Mouse (Mus musculus) urinary bladder, adult 2 months (tissue): Measurements from ENCODE around the gene 2610021A01Rik. TPM values are rescaled to one million over a fixed set of nuclear protein-coding genes. Genes with fewer than 3 reads are reported as not detected.
"Not testable (repeated sequence)": the region's sequence is repeated elsewhere in the genome, so short reads cannot be mapped to it uniquely, and the experiment has no call there.

Experiments used
- DNase-seq: peaks from one replicate; pipeline ENCODE4 v3.0.0; 2022; ENCODE audit warnings: low spot score
- polyA plus RNA-seq: library from polyadenylated mRNA; depleted of rRNA; stranded (reverse); fragments of >200 nt; gene quantifications from 2 replicates; pipeline ENCODE4 v1.2.3, GENCODE M21; 2012; rRNA removed

Gene 2610021A01Rik
- 8.6 and 9.0 TPM in 2 replicates for polyA plus RNA-seq

GRCm38 (mm10) chr7:41599034-41599813, at the start of gene 2610021A01Rik:
Gene 2610021A01Rik, plus strand, starts transcription at chr7:41599230.
- peak; percentile 64 for DNase-seq

DNA sequence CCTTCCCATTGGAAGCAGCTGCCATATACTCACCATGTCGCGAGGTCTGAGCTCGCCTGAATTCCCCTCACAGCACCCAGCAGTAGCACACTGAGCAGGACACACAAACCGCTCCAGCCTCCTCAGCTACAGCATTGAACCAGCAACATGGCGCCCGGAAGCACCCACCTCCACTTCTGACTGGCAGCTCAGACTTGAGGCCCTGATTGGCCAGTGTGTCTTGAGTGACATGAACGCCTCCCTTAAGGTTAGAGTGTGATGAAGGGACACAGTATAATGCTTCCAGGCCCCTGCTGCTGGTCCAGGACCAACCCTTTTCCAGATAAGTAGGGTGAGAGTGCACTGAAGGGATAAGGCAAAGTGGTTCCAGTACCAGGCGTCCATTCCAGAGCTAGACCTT, 38.3 kb upstream of the 2610021A01Rik start:
- no peak for DNase-seq

DNA sequence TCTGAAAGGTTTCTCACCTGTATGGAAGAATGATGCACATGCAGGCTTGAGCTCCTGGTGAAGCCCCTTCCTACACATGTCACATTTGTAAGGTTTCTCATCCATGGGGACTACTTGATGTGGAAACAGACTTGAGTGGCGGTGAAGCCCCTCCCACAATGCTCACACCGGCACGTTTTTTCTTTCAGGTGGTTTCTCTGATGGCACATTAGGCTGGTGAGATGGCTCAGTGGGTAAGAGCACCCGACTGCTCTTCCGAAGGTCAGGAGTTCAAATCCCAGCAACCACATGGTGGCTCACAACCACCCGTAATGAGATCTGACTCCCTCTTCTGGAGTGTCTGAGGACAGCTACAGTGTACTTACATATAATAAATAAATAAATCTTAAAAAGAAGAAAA, 25.5 kb upstream of the 2610021A01Rik start, which contains the start of gene Gm6871:
Gene Gm6871 (minus strand): TSS at position 101 of the 400 bp plus-strand sequence.
- not testable (repeated sequence) for DNase-seq

DNA sequence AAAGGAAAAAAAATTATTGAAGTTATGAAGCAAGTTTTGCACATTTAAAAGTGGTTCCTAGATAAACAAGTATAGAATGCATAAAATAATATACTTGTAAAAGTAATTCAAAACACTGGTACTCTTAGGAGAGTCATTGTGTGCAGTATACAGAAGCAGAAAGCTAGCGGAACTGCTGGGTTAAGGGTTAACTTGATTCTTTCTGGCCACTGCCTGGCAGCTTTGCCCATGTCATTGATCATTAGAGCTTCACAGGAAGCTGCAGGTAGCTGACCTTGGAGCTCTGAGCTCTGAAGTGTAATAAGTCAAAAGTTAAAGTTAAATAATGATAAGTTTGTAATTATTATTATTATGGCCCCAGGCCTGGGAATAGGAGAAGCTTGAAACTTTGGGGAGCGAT, 21.1 kb upstream of the 2610021A01Rik start:
- no peak for DNase-seq

- no peak for DNase-seq
Measured at GRCm38 (mm10) chr7:41582028-41582427, 17.0 kb upstream of the 2610021A01Rik start.

DNA sequence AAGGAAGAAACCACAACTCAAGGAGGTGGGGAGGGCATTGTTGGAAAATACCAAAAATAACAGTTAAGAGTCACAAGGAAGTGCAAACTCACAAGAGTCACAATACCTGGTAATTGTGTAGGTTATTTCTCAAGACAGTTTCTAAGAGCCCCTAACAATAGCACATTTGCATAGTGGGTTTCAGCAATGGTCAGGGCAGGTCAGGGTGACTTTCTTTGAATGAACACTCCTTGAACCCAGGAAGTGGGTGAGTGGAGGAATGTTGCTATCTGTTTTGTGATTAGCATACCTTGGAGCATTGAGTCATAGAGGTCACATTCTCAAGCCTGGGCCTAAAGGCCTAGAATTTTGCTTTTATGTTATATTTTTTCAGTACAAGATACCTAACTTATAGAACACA, 11.2 kb upstream of the 2610021A01Rik start:
- DNase-seq: not testable (repeated sequence)

GRCm38 (mm10) chr7:41598615-41599014, 415 bp upstream of the 2610021A01Rik start:
- no peak for DNase-seq

GRCm38 (mm10) chr7:41599932-41600548, 1.0 kb downstream of the 2610021A01Rik start:
- DNase-seq: no peak

- DNase-seq: no peak
Measured at GRCm38 (mm10) chr7:41611654-41612053, 12.6 kb downstream of the 2610021A01Rik start.

GRCm38 (mm10) chr7:41616241-41616640, 17.2 kb downstream of the 2610021A01Rik start:
- DNase-seq: not testable (repeated sequence)

DNA sequence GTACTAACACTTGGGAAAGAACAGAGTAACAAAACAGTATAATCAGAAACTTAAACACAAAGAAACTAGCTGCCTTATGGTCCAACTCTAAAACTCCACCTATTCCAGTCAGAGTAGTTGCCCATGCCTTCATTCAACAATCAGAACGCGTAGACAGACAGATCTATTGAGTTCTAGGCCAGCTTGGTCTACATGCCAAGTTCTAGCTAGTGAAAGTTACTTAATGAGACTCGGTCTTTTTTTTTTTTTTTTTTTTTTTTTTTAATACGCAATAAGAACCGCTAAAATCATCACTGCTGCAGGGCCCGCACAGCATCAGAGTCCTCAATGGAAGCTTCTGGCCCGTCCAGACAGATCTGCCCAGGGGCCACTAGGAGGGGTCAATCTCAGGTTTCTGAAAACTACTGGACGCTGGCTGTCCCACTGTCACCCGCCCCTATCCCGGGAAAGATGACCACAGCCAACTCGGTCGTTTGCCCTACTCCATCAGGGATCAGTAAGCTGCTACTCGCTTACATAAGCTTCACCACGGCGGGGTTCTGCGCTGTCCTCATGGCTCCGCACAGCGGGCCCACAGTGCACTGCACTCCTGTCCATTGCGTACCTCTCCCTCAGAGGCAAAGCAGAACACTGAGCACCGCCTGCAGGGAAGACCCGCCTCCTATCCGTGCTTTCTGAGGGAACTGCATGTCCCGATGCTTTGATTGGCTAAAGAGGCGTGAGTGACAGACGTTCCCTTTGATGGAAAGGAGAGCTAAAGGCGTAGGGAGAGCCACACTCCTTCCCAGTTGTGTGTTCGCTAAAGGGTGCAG, 33.6 kb downstream of the 2610021A01Rik start, which contains the start of gene Zfp788:
Gene Zfp788 (plus strand): TSS at position 795 of the 812 bp plus-strand sequence.
- DNase-seq: no peak

- DNase-seq: peak; percentile 72
Measured at GRCm38 (mm10) chr7:41633221-41633984, 34.4 kb downstream of the 2610021A01Rik start.

- not testable (repeated sequence) for DNase-seq
Measured at GRCm38 (mm10) chr7:41674326-41674725, 75.3 kb downstream of the 2610021A01Rik start.

Other genes with a start within 250 kb of the 2610021A01Rik start
- 13.7 and 13.9 TPM in 2 replicates for gene AI987944, start 205.9 kb upstream of the 2610021A01Rik start, polyA plus RNA-seq
- gene Vmn2r57, start 150.5 kb upstream of the 2610021A01Rik start, polyA plus RNA-seq: 0.61 and 0.66 TPM in 2 replicates
- gene Gm20449, start 99.8 kb upstream of the 2610021A01Rik start, polyA plus RNA-seq: 0.18 and 0.28 TPM in 2 replicates
- 14.3 and 17.4 TPM in 2 replicates for gene AW146154, start 99.3 kb upstream of the 2610021A01Rik start, polyA plus RNA-seq
- not detected in 2 replicates for gene Gm6871, start 25.6 kb upstream of the 2610021A01Rik start, polyA plus RNA-seq
- 13.5 and 13.8 TPM in 2 replicates for gene Zfp788, start 34.0 kb downstream of the 2610021A01Rik start, polyA plus RNA-seq